Mouse (Mus musculus): ENCODE measurements around the gene Gm5926. TPM values are rescaled to one million over a fixed set of nuclear protein-coding genes. Genes with fewer than 3 reads are reported as not detected.

The Gm5926 gene
- polyA plus RNA-seq (2014; fragmentation: Illumina TruSeq; extraction: RNeasy Lipid Tissue Mini Kit (QIAGEN cat#74804)), result not detected

DNA sequence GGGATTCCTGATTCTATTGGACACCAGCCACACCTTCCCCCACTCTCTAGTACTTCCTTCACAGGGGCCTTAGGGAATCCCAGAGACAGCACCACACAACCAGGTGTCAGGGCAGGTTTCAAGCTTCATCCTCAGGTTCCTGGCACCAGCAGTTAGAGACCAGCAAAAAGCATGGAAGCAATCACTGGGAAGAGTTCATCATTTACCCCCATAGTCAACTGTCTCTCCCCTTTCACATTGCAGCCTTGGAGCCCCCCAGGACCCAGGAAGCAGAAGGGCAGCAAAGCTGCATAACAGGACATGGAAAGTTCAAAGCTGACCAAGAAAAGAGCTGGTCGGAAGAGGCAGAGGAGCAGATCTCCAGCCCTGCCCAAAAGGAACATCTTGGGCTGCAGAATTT lies at the start of gene Gm5926:
Gene Gm5926, plus strand, starts transcription at position 301 of the 400 bp plus-strand sequence.

Other genes with a start within 250 kb of the Gm5926 start
- not detected for gene Btbd35f1, start 90.7 kb upstream of the Gm5926 start, polyA plus RNA-seq (2014; fragmentation: Illumina TruSeq; extraction: RNeasy Lipid Tissue Mini Kit (QIAGEN cat#74804))
- gene Btbd35f21, start 75.4 kb downstream of the Gm5926 start, polyA plus RNA-seq (2014; fragmentation: Illumina TruSeq; extraction: RNeasy Lipid Tissue Mini Kit (QIAGEN cat#74804)), result not detected
- gene Btbd35f30, start 243.9 kb downstream of the Gm5926 start, polyA plus RNA-seq (2014; fragmentation: Illumina TruSeq; extraction: RNeasy Lipid Tissue Mini Kit (QIAGEN cat#74804)), result not detected